Mouse (Mus musculus) layer of hippocampus, adult 9-11 months (tissue): ENCODE data around the gene Vwa8.

Experiments
- DNase-seq: peaks from one replicate; pipeline ENCODE4 v3.0.0; 2022

Vwa8 gene

DNA sequence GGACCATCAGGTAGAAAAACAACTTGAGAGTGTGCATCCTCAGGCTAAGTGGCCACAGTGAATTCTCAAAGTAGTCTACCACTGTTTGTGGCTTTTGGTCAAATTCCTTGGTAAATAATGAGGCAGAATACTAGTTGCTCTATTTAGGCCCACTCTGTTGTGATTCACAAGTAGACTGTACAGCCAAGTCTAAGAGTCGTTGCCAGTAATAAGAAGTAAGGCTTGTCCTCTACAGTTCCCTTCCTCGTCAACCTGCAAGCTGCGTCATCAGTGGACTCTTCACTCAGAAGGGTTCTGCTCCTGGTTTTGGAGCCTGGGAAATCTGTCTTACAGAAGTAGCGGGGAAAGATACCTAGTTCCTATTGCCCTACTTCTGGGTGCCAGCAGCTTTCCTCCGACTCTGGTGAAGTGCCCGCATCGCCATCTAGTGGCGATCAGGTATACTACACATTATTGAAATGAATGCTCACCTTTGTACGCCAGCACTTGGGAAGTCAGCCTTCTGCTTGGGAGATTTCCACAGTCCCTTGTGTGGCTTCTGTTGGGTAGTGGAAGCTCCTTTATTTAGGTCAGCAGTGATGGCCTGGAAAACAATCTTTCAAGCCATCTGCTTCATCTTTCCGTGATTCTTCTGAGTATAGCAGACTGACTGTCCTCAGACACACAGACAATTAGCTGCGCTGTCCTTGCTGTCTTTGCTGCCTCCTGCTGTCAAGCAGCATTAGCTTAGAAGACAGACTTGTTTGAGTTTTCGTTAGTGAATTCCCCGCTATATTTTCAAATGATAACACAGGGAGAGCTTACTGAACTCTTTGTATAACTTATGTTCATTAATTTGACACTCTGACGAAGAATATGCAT is 258.0 kb downstream of the Vwa8 start:
- DNase-seq = peak; percentile 74

DNA sequence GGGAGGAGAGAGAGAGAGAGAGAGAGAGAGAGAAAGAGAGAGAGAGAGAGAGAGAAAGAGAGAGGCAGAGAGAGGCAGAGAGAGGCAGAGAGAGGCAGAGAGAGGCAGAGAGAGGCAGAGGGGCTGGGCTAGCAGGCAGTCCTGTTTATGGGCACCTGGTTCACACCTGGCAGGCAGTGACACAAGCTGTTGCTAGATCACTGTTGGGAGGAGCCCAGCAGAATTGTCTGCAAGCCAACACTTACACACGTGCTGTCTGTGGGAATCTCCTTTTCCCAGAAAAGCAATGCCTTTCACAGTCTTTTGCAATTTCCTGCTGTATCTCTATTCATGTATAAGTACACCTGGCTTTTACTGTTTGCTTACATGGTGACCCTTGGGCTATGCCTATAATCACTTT is 260.5 kb downstream of the Vwa8 start:
- no peak for DNase-seq

DNA sequence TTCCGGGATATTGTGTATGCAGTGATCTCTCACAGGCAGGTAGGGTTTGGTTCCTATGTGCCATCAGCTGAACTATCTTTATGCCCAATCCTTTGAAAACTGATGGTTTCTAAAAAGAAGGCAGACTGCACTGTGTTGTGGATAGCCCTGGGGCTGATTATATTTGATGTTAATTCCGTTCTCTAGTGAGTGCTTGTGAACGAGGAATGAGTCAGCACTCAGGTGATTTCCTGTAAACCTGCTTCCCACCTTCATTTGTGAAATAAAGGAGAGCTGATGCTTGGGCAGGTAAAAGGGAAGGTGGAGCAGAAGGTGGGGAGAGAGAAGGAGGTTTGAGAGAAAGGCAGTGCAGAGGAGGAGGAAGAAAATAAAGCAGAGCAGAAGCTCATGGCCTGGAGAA is 261.2 kb downstream of the Vwa8 start:
- no peak for DNase-seq

DNA sequence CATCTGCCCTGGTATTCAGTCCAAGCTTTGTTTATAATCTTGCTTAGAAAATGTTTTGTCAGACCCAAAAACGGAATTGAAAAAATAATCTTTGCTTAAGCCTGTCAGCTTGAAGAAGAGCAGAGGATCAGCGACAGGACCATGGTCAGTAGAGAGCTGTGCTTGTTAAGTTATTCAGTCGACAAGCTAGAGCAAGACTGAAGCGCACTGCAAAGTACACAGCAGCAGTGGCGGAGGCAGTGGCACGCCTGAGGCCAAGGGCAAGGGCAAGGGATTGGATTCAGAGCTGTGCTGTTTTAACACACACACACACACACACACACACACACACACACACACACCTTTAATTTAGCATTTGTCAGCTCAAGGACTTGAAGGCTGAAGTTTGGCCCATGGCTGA is 263.2 kb downstream of the Vwa8 start:
- no peak for DNase-seq

DNA sequence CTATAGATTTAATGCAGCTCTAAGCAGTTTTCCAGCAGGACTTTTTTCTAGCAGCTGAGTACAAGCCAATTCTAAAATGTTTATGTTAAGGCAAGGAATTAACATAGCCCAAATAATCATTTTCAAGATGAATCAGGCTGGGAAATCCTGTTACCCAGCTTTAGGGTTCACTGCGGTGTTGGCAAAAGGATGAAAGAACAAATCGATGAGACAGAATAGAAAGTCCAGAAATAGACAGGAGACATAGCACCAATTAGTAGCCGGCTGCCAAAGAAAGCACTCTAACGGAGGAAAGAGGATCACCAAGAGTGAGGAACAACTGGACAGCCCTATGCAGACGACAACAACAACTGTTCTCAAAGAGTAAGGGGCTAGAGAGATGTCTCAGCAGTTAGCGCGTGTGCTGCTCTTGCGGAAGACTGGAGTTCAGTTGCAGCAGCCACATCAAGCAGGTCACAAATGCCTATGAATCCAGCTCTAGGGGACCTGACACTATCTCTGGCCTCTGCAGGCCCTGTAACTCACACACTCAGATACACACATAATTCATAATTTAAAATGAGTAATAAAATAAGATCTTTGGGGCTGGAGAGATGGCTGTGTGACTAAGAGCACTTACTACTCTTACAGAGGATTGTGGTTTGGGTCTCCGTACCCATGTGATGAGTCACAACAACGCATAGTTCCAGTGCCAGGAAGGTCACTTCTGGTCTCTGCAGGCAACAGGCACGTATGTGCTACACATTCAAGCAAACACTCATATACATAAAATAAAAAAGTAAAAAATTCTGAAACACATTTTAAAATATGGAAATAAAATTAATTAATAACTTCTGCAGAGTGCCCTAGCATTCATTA is 265.9 kb downstream of the Vwa8 start:
- no peak for DNase-seq

DNA sequence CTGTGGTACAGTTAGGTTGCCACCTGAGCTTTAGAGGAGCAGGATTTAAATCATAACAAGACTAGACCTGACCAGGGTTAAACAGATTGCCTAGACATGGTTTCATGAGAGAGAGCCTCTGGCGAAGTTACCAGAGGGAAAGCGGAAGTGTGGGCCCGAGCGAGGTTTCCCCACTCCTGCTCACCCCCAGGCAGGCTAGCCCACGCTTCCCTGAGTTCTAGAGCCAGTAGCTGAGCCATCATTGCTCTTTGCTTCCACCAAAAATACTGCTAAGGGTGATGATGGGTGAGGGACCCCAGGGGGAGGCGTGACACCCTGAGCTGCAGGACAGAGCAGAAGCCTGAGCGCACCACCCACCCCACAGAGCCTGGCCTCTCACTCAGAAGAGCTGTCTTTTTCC is 269.6 kb downstream of the Vwa8 start:
- DNase-seq = no peak

DNA sequence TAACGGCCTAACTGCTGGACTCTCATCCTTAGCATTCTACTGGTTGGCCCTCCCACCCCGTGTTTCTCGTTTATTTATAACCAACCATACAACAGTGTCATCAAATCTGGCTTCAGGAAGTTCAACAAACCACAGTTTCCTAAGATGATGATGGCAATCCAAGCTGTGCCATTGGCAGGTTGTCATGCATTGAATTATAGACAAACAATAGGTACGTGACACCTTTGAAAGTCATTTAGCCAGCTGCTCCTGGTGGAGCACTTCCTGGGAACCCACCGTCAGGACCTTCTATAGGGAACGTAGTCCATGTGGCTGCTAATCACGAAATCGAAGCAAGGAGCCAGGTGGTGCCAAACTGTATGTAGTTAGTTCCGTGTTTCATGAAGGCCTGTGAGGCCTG is 270.5 kb downstream of the Vwa8 start:
- no peak for DNase-seq

DNA sequence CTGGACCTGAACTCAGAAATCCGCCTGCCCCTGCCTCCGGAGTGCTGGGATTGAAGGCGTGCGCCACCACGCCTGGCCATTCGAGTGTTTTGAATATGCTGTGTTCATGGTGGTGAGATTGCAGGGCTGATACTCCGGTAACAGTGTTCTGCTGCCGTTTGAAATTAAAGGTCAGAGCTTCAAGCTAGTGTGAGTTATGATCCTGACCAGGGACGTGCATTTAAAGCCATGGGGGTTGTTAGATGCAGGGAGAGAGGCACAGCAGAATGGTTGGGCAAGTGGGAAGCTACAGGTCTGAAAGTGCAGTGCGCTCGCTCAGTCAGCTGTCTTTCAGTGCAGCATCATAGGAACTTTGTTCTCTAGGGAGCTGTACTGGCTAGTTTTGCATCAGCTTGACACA is 271.8 kb downstream of the Vwa8 start:
- no peak for DNase-seq

DNA sequence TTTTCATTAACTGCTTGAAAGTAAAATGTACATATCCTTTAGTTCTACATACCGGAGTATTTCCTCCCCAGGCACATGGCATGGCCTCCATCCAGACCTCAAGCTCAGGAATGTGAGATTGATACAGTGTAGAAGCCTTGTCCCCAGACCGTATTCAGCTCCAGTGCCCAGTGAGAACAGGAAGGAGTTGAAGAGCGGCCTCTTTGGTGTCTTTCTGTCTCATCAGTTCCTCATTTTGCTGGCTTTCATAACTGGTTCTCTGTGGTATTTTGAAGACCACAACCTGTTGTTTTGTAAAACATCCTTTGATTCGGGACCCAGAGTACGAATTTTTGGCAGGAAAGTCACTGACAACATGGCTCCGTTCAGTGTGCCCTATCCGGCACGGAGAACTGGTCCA is 274.6 kb downstream of the Vwa8 start:
- no peak for DNase-seq

DNA sequence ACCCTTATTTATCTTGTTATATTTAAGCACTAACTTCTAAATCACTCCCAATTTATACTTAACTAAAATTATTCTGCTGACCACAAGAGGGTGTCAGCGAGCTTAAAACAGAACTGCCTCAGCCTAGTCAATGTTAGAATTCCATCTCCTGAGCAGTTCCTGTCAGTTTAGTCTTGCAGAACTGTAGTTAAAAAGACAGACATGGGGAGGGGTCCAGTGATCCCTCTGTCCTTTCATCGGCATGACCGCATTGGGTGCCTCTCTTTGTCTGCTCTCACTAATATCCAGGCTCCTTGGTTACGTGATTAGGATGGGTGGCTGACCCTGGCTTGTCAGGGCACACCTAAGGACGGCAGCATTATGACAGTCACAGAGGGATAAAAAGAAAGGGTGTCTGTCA is 275.8 kb downstream of the Vwa8 start:
- DNase-seq = no peak

DNA sequence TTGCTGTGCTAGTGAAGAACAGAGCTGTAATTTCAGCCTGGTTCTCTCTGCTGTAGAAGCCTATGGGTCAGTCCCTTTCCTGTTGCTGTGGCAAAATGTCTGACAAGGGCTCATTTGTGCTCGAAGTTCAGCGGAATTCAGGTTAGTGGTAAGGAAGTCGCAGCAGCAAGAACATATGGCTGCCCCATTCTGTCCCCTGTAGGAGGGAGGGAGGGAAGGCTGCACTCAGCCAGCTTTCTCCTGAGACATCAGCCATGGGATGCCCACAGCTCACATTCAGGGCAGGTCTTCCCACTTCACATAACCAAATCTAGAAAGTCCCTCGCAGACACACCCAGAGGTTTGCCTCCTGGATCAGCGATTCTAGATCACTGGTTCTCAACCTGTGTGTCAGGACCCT is 277.3 kb downstream of the Vwa8 start:
- DNase-seq = no peak

DNA sequence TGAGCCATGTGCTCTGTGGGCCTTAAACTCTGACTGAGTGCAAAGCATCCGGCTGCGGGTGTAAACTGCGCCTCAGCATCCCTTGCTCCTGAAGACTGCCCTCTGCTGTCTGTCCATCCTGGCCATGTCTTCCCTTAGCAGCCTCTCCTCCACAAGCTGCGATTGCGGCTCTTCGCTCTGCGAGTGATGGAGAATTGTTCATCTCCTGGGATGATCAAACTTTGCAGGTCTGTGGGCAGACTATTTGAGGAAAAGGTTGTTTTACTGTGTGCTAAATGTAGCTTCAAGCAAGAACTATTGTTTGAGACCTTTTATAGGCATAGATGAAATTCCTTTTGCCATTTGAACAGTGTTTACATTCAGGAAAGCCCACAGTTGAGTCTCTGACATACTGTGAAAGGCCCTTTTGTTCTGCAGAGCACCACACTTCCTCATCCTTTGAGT is 286.1 kb downstream of the Vwa8 start:
- DNase-seq = no peak

DNA sequence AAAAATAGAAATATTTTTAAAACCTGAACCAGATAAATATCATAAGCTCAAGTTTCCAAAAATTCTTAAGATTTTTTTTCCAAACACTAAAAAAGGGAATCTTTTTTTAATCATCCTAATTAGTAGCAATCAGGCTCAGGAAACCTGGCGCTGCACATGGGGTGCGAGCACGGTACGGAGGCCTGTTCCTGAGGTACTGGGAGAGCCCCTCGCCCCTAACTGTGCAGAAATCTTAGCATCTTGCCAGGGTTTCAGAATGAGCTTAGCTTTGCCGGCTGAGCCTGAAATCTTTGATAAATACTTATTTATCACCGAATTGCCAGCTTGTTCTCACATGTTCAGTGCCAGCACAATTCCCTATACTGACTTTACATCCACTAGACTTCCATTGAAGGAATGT is 286.6 kb downstream of the Vwa8 start:
- DNase-seq = no peak

DNA sequence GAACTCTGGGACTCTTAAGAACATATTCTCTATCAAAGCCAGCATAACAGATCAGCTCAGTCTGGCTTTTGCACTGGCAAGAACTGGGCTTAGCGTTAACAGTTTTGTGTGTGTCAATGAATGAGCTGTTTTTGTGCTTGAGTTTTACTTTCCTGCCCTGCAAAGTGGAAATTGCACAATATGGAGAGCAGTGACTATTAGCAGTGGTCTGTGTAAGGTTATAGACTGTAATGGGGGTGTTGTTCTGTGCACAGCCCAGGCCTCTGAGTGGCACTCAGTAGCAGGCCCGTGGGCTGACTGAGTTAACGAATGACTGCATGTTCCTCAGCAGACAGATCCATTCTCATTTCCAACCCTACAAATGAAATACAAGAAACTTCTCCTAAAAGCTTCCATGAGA is 287.7 kb downstream of the Vwa8 start:
- DNase-seq = no peak

DNA sequence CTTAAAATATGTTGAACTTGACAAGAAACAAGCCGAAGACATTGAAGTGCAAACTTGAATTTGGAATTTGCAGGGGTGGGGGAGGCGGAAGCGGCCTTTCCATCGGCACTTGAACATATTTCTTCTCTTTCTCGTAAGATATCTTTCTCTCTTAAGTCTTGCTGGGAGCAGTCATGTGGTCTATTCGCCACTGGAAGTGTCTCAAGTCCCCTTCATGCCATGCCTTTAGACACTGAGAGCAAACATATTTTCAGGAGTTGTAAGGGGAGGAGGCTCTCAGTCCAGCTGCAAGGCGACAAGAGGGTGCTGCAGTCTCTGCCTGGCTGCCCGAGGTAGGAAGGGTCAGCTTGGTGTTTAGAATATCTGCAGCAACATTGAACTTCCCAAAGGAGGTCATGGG is 288.2 kb downstream of the Vwa8 start:
- no peak for DNase-seq

DNA sequence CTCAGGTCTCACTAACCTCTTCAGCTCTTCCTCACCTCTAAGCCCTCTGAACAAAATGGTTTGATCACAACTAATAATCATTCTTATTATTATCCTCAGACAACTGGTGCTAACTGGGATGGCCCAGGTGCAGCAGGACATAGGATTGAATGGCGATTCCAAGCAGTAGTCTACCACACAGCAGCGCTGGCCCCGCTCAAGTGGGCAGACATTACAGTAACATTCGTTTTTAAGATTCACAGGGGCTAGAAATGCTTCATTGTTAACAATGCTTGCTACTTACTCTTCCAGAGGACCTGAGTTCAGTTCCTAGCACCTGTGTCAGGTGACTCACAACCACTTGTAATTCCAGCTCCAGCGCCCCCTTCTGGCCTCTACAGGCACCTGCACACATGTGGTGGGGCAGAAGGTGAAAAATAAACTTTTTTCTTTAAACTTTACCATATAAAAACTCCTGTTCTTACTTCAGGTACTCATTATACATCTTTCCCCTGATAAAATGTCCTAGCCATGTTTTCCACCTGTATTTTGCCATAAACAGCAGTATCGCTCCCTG is 290.3 kb downstream of the Vwa8 start:
- DNase-seq = no peak

DNA sequence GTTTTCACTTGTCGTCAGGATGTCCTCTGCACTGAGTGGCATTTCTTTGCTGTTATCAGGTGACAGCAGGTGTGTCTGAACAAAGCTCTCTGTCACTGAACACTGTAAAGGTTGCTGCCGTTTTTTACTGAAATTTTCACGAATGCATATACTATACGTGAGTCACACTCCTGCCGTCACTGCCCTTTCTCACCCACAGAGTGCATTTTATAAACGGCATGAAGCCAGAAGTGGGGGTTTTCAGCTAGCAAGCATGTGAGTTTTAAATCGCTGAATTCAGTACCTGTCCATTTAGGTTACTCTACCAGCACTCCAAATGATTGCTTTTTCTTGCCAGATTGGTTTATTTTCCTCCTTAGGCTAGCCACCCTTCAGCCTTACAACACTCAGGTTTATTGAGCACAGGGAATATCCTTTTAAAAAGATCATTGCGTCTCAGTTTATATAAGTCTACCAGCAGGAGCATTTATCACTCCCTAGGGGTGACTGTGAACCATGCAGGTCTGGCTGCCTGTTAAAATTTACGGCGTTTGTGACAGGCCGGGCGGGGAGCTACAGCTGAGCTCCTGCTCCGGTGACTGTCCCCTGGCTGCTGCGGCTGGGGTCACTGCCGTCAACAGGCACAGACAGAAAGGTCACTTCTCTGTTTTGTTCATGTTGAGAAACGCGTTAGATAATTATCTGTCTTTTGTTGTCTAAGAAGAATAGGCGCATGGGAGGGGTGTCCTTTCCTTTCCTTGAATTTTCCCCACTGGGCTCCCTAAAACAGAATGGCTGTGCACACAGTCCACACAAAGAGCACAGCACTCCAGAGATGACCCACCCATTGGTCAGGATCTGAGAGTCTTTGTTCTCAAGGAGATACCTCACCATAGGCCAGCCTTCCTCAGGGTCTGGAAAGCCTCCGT is 291.3 kb downstream of the Vwa8 start:
- DNase-seq = no peak

DNA sequence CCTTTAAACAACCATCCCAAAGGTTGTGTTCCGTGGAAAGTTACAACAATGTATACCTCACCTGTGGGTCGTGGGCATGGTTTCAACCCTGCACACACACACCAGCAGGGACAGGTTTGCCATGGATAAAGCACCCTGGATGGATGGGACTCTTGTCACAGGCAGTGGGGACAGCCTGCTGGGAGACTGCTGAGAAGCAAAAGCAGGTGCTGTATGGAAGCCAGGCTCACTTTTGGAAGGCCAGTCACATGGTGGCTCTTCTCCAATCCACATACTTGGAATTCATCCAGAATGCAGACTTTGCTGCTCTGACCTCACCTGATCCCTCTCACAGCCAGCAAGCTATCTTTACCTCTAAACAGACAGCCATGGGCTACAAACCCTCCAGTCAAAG is 292.0 kb downstream of the Vwa8 start:
- no peak for DNase-seq

DNA sequence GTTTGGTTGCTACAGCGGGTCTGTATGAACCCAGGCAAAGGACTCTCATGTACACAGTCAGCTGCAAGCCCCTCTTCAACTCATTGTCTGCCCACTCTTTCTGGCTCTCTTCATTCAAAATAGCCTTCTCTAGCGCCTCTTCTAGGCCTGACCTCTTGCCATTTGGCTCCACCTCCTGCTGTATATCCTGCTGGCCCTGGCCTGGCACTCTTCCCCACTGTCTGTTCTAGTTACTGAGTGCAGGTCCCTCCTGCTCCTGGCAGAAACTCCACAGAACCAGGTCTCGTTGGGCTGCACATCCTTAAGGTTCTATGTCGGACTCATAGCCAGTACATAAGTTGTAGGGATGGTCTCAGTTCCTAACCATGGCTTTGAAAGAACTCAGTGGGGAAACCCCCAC is 293.5 kb downstream of the Vwa8 start:
- DNase-seq = no peak

DNA sequence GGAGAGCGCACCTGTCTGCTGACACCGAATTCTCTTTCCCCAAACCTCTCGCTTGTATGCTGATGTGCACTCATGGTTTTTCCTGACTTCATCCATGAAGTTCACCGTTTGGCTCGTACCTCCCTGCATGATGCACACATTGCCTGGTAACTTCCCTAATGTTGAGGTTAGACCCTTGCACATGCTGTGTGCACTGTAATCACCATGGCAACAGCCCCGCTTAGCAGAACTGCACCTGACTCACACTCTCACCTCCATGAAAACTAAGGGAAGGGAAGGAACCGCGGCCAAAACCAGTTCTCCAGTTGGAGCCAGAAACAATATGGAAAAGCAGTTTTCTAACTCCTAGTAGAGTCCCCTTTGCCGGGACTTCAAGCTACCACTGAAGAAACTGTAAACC is 294.8 kb downstream of the Vwa8 start:
- DNase-seq = no peak

DNA sequence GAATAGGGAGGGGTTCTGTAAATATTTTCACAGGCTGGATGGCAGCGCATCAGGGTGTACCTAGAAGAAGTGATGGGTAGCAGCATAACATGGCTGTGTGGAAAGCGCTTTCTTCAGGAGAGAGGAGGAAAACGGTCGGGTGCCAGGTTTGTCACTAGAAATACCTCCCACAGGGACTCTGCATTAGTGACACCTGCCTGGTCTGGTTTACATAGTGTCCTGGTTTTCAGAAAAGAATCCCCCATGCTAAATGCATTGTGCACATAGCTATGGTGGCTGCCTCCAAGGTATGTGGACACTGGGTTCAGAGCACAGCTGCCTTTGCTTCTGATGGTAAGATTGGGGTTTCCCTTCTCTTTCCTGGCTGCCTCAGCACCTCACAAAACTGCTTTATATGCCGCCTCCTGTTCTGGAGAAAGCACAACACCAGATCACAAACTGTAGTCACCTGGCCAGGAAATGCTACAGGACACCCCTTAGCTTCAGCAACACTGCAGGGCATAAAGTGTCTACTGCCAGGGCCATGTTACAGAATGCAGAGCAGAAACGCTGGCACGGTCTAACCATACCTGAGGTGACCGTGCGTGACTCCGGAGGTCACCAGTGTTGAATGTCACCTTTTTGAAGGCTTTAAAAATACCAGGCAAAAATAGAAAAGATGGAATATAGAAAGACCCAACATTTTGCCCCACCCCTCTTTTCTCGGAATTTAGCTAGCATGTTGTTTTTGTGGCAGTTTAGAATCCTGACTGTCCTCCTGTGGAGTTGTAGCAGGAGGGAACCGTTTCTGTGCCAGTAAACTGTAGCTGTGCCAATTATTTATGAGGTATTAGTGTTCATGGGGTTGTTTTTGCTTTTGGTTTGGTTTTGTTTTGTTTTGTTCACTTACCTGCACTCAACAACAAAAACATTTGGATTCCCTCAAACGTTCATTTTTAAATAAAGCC is 295.7 kb downstream of the Vwa8 start:
- no peak for DNase-seq

DNA sequence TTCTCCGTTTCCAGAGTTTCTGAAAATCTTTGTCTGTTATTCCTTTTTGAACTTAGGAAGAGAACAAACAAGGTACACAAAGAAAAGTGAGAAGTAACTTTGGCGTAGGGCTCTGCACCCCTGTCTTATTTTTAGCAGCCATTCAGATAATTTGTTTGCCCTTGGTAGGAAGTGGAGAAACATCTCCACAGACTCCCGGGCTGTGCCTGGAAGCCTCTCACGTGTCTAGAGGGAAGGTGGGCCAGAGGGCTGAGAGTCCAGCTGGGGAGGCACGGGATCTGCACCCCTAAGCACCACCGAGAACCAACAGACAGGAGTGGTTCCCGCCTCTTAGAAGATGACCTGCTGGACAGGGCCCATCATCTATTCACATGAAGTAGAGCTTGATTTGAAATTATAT is 302.9 kb downstream of the Vwa8 start:
- no peak for DNase-seq
